Mouse (Mus musculus) bone marrow, adult 2 months (tissue): ENCODE results near the gene Glmn.

Experiments used
- CTCF ChIP-seq: fragments of 200-500 bp; IDR thresholded peaks from 2 replicates; pipeline ENCODE4 v1.5.1; 2011; ENCODE audit warnings: low read length, control low read depth; ENCODE audit not compliant: control insufficient read depth, insufficient read depth
- POLR2A ChIP-seq: fragments of 200-500 bp; IDR thresholded peaks from 2 replicates; pipeline ENCODE4 v1.6.1; 2011; ENCODE audit warnings: low read depth, mild to moderate bottlenecking, control low read depth, low read length, borderline replicate concordance; ENCODE audit not compliant: control insufficient read depth

DNA sequence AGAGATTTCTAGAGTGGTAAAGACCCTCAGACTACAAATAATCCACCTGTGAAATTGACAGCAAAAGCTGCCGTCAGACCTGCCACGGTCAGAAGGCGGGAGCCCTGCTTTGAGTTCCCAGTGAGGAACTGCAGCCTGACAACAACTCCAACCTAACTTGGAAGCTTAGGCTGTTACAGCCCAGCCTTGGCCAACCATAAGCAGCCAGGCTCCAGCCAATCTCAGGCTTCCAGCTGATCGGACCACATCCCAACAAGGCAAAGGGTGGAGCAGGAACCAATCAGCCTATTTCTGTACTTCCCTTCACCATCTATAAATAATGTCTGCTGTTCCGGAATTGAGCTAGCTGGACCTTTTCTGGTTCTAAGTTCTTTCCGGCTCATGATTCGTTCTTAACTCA, 75.8 kb downstream of the Glmn start:
- TF ChIP-seq CTCF (no peak), POLR2A (no peak)
